Mouse (Mus musculus): ENCODE results near the gene Adig.

- TF ChIP-seq CTCF (IDR thresholded peaks at IDR 0.05; ENCODE audit: low read depth, low read length) = no peak
- no peak for TF ChIP-seq TAL1 (conservative IDR thresholded peaks at IDR 0.05; ENCODE audit: low read depth, low read length)
- no peak for TF ChIP-seq GATA1 (IDR thresholded peaks at IDR 0.05; ENCODE audit: borderline replicate concordance, low read length)
- no peak for TF ChIP-seq POLR2AphosphoS5 (IDR thresholded peaks at IDR 0.05; ENCODE audit: insufficient replicate concordance, low read depth, low read length)
- TF ChIP-seq GATA2 (IDR thresholded peaks at IDR 0.05; ENCODE audit: borderline replicate concordance, low read depth, low read length) = no peak
Observed at GRCm38 (mm10) chr2:158512528-158512927, 10.1 kb downstream of the Adig start, which contains the start of gene Arhgap40.

Data from G1E (cell line).